Mouse (Mus musculus): Measurements from ENCODE around the gene Foxo3.

DNA sequence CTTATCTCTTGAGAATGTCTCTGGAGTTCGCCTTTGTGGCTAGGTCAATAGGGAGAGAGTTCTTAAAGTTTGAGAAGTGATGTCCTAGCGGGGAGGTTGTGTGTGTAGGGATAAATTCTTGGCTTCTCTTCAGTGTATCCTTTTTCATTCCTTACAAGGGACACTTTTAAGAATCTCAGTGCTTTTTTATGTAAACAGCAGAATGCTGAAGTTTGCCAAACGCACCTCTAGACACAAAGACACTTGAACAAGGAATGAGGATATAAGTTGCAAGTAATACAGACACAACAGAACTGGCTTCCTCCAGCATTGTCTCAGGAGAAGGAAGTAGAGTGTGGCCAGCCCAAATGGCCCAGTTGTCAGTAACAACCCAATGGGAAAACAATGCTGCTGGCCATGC is 126.8 kb downstream of the Foxo3 start:
- TF ChIP-seq POLR2A (IDR thresholded peaks at IDR 0.05; ENCODE audit: low read depth, low read length), result no peak
- TF ChIP-seq TCF12 (IDR thresholded peaks at IDR 0.05; ENCODE audit: low read depth, low read length), result no peak
- no peak for TF ChIP-seq ZNF384 (IDR thresholded peaks at IDR 0.05; ENCODE audit: low read depth, low read length)
- TF ChIP-seq JUN (IDR thresholded peaks at IDR 0.05; ENCODE audit: insufficient read depth, low read depth, low read length), result no peak
- TF ChIP-seq CTCF (conservative IDR thresholded peaks at IDR 0.05 in 1 of 2, IDR thresholded peaks at IDR 0.05 in 1 of 2; ENCODE audit: low read depth in 2 of 2, low read length in 2 of 2), result no peak
- TF ChIP-seq CHD2 (IDR thresholded peaks at IDR 0.05; ENCODE audit: low read length), result no peak
- TF ChIP-seq ZKSCAN1 (IDR thresholded peaks at IDR 0.05; ENCODE audit: borderline replicate concordance, low read depth, low read length), result no peak
- TF ChIP-seq HCFC1 (IDR thresholded peaks at IDR 0.05; ENCODE audit: low read depth, low read length), result no peak
- no peak for TF ChIP-seq RCOR1 (conservative IDR thresholded peaks at IDR 0.05; ENCODE audit: low read depth, low read length)
